Mouse (Mus musculus) liver, postnatal 0 days (tissue): ENCODE measurements around the gene Capn12. TPM values are rescaled to one million over a fixed set of nuclear protein-coding genes. Genes with fewer than 3 reads are reported as not detected.

ENCODE experiments used
- ATAC-seq: fragments of 200-750 bp; cut with Nextera tagmentation; 2 replicates; pipeline ENCODE4 v1.8.0; 2017; ENCODE audit warnings: mild to moderate bottlenecking, moderate library complexity
- DNase-seq: peaks from one replicate; pipeline ENCODE4 v3.0.0-alpha.2; 2016
- H3K27ac ChIP-seq: fragments of 300-500 bp; sonication (generic); 2 replicates; pipeline ENCODE4 v1.5.1; 2014; ENCODE audit warnings: antibody characterized with exemption, moderate library complexity, mild to moderate bottlenecking, low read depth
- H3K27me3 ChIP-seq: fragments of 300-500 bp; sonication (generic); 2 replicates; pipeline ENCODE4 v1.6.1; 2014; ENCODE audit warnings: low read length, control low read depth, mixed read lengths; ENCODE audit not compliant: insufficient read depth
- H3K36me3 ChIP-seq: fragments of 300-500 bp; sonication (generic); replicated peaks from 2 replicates; pipeline ENCODE4 v1.6.1; 2014; ENCODE audit warnings: mild to moderate bottlenecking, control low read depth, low read length, moderate library complexity, mixed read lengths; ENCODE audit not compliant: insufficient read depth
- H3K4me1 ChIP-seq: fragments of 300-500 bp; sonication (generic); 2 replicates; pipeline ENCODE4 v1.6.1; 2014; ENCODE audit warnings: antibody characterized with exemption, mild to moderate bottlenecking, control low read depth; ENCODE audit not compliant: insufficient read depth
- H3K4me2 ChIP-seq: fragments of 300-500 bp; sonication (generic); 2 replicates; pipeline ENCODE4 v1.6.1; 2014; ENCODE audit warnings: low read depth, mild to moderate bottlenecking, low read length, moderate library complexity, mixed read lengths
- H3K4me3 ChIP-seq: fragments of 300-500 bp; sonication (generic); 2 replicates; pipeline ENCODE4 v1.5.1; 2014; ENCODE audit warnings: low read depth, low read length
- H3K9ac ChIP-seq: fragments of 300-500 bp; sonication (generic); replicated peaks from 2 replicates; pipeline ENCODE4 v1.6.1; 2014; ENCODE audit warnings: mild to moderate bottlenecking, moderate library complexity
- H3K9me3 ChIP-seq: fragments of 300-500 bp; sonication (generic); 2 replicates; pipeline ENCODE4 v1.6.1; 2016; ENCODE audit warnings: mild to moderate bottlenecking, control low read depth, low read length, mixed read lengths
- CTCF ChIP-seq: sonication (generic); IDR thresholded peaks from 2 replicates; pipeline ENCODE4 v1.5.1; 2016; ENCODE audit warnings: antibody characterized with exemption, low read depth
- EP300 ChIP-seq: IDR thresholded peaks from 2 replicates; pipeline ENCODE4 v1.6.1; 2016; ENCODE audit warnings: antibody characterized with exemption, low read depth, mild to moderate bottlenecking
- WGBS: fragments of 180-500 bp; shearing (Covaris S2); extraction: QIAGEN DNeasy Blood & Tissue Kit; methylation state at CpG from one replicate; pipeline ENCODE4 v1.1.7; 2014; ENCODE audit not compliant: insufficient replicate concordance; 5-methylcytosine and 5-hydroxymethylcytosine counted together
- polyA plus RNA-seq: library from polyadenylated mRNA; unstranded; fragments of >200 nt; fragmentation: Nextera tagmentation; extraction: Ambion mirVana; gene quantifications from 2 replicates; pipeline ENCODE4 v1.2.1, GENCODE M21; 2015

Gene Capn12
- polyA plus RNA-seq, 1 experiment from 2014 or later: 0.23 TPM

DNA sequence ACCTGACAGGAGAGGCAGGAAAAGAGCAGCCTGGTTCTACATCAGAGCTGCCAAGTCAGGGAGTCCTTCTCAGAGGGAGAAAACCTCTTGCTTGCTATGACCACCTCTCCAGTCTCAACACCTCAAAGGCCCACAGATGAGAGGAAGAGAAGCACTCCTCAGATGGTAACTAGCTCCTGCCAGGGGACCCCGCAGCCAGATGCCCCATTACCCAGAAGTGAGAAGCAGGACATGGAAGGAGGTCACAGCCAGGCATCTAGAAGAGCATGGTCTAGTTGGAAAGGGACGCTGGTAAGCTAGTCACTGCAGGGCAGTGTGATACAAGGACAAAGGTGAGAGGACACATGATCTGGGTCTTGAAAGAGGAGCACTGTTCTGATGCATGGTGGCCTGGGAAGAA lies 52.6 kb downstream of the Capn12 start:
- WGBS: 83% methylated on average over 2 of the region's 2 CpGs
- Histone ChIP-seq H3K9me3 (no peaks in the 10 kb centered on the region), H3K36me3 (peaks cover 9% of the 10 kb centered on the region; the same call in 1 of the 2 replicates), H3K4me1 (peaks cover 67% of the 10 kb centered on the region), H3K4me2 (no peak overlapping the region), H3K4me3 (no peak overlapping the region), H3K9ac (no peak overlapping the region), H3K27me3 (no peaks in the 10 kb centered on the region), H3K27ac (0 out of 2 replicates have a peak overlapping the region, but pooled peaks have one; percentile 5)
- no peak for DNase-seq
- TF ChIP-seq CTCF (no peak), EP300 (no peak)
- no peak for ATAC-seq

GRCm38 (mm10) chr7:28936787-28937186 lies 55.6 kb downstream of the Capn12 start:
- no peak overlapping the region for H3K9ac ChIP-seq

DNA sequence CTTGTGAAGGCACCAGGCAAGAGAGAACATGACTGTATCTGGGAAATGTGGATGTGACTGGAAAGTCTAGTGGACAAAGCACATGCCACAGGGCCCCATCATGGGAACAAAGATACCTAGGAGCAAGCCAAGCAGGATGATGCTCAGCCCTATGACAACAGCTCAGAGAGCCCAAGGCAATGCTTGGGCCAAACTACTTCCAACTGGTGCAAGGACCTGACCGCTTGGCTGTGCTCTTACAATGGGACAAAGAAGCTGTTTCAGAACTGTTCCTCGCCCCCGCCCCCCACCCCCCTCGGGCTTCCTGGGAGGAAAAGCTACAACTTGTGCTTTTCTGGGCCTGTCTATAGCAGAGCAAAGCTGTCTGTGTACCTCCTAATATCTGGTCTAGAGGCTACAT lies 57.4 kb downstream of the Capn12 start:
- Histone ChIP-seq H3K27ac (0 out of 2 replicates have a peak overlapping the region, but pooled peaks have one; percentile 18), H3K4me2 (no peak overlapping the region), H3K9me3 (no peaks in the 10 kb centered on the region), H3K27me3 (no peaks in the 10 kb centered on the region), H3K4me3 (no peak overlapping the region), H3K36me3 (peaks cover 17% of the 10 kb centered on the region), H3K4me1 (peaks cover 67% of the 10 kb centered on the region), H3K9ac (no peak overlapping the region)
- TF ChIP-seq EP300 (no peak), CTCF (no peak)
- WGBS: 70% methylated on average over 4 of the region's 4 CpGs
- DNase-seq (no peak), ATAC-seq (no peak)

More at GRCm38 (mm10) chr7:28936787-28937186, 55.6 kb downstream of the Capn12 start:
- peaks cover 69% of the 10 kb centered on the region for H3K4me1 ChIP-seq
- H3K27ac ChIP-seq: peak overlapping the region; percentile 12; the same call in 1 of the 2 replicates
- no peak overlapping the region for H3K4me3 ChIP-seq
- H3K9me3 ChIP-seq: no peaks in the 10 kb centered on the region
- H3K36me3 ChIP-seq: peaks cover 12% of the 10 kb centered on the region; the same call in 1 of the 2 replicates
- TF ChIP-seq EP300: no peak
- TF ChIP-seq CTCF: no peak
- no peaks in the 10 kb centered on the region for H3K27me3 ChIP-seq
- H3K4me2 ChIP-seq: no peak overlapping the region
- DNase-seq (no peak), ATAC-seq (no peak)
- WGBS: 63% methylated on average over 4 of the region's 4 CpGs

DNA sequence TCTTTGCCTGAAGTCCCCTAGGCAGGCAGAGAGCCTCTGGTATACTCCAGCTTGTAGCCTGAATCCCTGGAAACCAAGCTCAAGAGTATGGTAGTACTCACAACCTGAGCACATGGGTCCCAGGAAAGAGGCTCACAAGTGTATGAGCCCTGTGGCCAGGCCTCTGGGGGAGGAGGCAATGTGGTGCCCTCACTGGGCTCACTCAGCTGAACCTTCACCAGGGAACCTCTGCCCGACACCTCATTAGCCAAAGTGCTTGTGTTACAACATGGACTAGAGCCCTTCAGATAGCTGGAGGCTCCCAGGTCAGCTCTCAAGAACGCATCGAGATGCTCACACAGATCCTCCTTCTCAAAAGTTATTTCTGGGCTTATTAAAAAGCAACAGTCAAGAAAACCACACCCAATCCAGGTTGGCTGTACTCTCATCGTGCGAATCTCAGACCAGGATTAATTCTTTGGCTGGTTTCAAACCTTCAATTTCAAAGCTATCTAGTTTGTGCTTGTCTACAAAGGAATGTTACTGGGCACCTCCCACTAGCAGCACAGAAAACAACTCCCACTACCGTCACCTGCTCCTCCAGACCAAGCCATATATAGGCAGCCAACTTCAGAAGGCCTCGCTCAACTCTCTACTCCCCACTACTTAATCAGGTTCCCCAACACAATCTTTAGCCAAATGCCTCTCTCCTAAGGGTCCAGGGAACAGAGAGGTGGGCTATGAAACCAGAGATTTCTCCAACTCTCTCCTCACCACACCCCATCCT lies 58.4 kb downstream of the Capn12 start:
- no peak for DNase-seq
- no peak for ATAC-seq
- Histone ChIP-seq H3K27ac (0 out of 2 replicates have a peak overlapping the region, but pooled peaks have one; percentile 64), H3K4me2 (no peak overlapping the region), H3K9me3 (no peaks in the 10 kb centered on the region), H3K9ac (no peak overlapping the region), H3K4me3 (no peak overlapping the region), H3K27me3 (no peaks in the 10 kb centered on the region), H3K4me1 (peaks cover 62% of the 10 kb centered on the region), H3K36me3 (peaks cover 14% of the 10 kb centered on the region)
- TF ChIP-seq CTCF: no peak
- TF ChIP-seq EP300: no peak
- WGBS: 79% methylated on average over 7 of the region's 7 CpGs

DNA sequence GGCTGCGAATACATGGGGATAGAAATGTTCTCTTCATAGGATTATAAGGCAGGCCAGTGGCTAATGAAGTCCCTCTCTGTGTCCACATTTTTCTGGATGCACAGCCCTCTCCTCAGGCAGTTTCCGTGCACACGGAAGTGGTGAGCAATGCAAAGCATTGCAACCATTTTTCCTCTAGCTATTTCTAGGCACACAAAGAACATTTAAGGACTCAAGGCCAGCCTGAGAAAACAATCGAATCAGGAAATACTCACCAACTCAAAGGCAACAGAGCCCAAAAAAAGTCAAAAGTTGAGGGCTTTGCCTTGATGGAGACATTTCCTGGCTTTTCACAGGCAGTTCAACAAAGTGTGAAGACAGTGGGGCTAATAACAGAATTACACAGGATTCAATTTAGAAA lies 59.9 kb downstream of the Capn12 start:
- peak; percentile 11; the same call in 1 of the 2 replicates for ATAC-seq
- 65% methylated on average over 4 of the region's 4 CpGs for WGBS
- TF ChIP-seq EP300 (no peak), CTCF (no peak)
- Histone ChIP-seq H3K27me3 (no peaks in the 10 kb centered on the region), H3K4me2 (no peak overlapping the region), H3K27ac (peak overlapping the region; percentile 64), H3K4me1 (peaks cover 68% of the 10 kb centered on the region), H3K4me3 (no peak overlapping the region), H3K9ac (no peak overlapping the region), H3K9me3 (no peaks in the 10 kb centered on the region), H3K36me3 (peaks cover 12% of the 10 kb centered on the region)
- no peak for DNase-seq

- TF ChIP-seq CTCF: no peak
- no peak for TF ChIP-seq EP300
- no peak overlapping the region for H3K9ac ChIP-seq
- no peak overlapping the region for H3K4me3 ChIP-seq
- H3K9me3 ChIP-seq: no peaks in the 10 kb centered on the region
- H3K36me3 ChIP-seq: peaks cover 8% of the 10 kb centered on the region
- peaks cover 68% of the 10 kb centered on the region for H3K4me1 ChIP-seq
- ATAC-seq: peak; percentile 73
- H3K27ac ChIP-seq: peak overlapping the region; percentile 64
- no peaks in the 10 kb centered on the region for H3K27me3 ChIP-seq
- 60% methylated on average over 4 of the region's 4 CpGs for WGBS
- H3K4me2 ChIP-seq: no peak overlapping the region
- DNase-seq: no peak
Observed at GRCm38 (mm10) chr7:28941542-28941941, 60.3 kb downstream of the Capn12 start.

Other genes starting within 250 kb of the Capn12 start
- 0.19 and 0.24 TPM in 2 replicates for gene Fbxo27, start 188.6 kb upstream of the Capn12 start, polyA plus RNA-seq
- gene Fbxo17, start 164.6 kb upstream of the Capn12 start, polyA plus RNA-seq: 0.90 and 1.0 TPM in 2 replicates
- gene Mrps12, start 139.6 kb upstream of the Capn12 start, polyA plus RNA-seq: 77.2 and 83.9 TPM in 2 replicates
- gene Sars2, start 139.4 kb upstream of the Capn12 start, polyA plus RNA-seq: 7.9 and 8.5 TPM in 2 replicates
- not detected in 2 replicates for gene Ccer2, start 125.2 kb upstream of the Capn12 start, polyA plus RNA-seq
- gene Sirt2, start 114.7 kb upstream of the Capn12 start, polyA plus RNA-seq: 20.5 and 22.7 TPM in 2 replicates
- 25.1 and 26.9 TPM in 2 replicates for gene Nfkbib, start 113.9 kb upstream of the Capn12 start, polyA plus RNA-seq
- gene Rinl, start 92.5 kb upstream of the Capn12 start, polyA plus RNA-seq: 7.2 and 7.6 TPM in 2 replicates
- gene Hnrnpl, start 72.9 kb upstream of the Capn12 start, polyA plus RNA-seq: 82.0 and 88.6 TPM in 2 replicates
- 534 and 566 TPM in 2 replicates for gene Ech1, start 56.2 kb upstream of the Capn12 start, polyA plus RNA-seq
- gene Lgals4, start 47.6 kb upstream of the Capn12 start, polyA plus RNA-seq: 19.5 and 21.3 TPM in 2 replicates
- 0.14 and 0.34 TPM in 2 replicates for gene Lgals7, start 17.6 kb upstream of the Capn12 start, polyA plus RNA-seq
- gene Actn4, start 80.9 kb downstream of the Capn12 start, polyA plus RNA-seq: 76.3 and 81.2 TPM in 2 replicates
- 162 and 166 TPM in 2 replicates for gene Eif3k, start 100.4 kb downstream of the Capn12 start, polyA plus RNA-seq
- 11.9 and 16.5 TPM in 2 replicates for gene Map4k1, start 100.6 kb downstream of the Capn12 start, polyA plus RNA-seq
- 0.09 and 0.33 TPM in 2 replicates for gene Ryr1, start 243.8 kb downstream of the Capn12 start, polyA plus RNA-seq